Mouse (Mus musculus) kidney, postnatal 0 days (tissue): ENCODE results near the gene Hdgfl2. TPM values are rescaled to one million over a fixed set of nuclear protein-coding genes. Genes with fewer than 3 reads are reported as not detected.

Experiments
- ATAC-seq: fragments of 200-750 bp; cut with Nextera tagmentation; replicated peaks from 2 replicates; pipeline ENCODE4 v1.8.0; 2017; ENCODE audit warnings: low read depth, moderate number of reproducible peaks, moderate TSS enrichment, moderate library complexity; ENCODE audit not compliant: low FRiP score
- DNase-seq: peaks from one replicate; pipeline ENCODE4 v3.0.0-alpha.2; 2016; ENCODE audit warnings: low spot score
- H3K27ac ChIP-seq: fragments of 300-500 bp; sonication (generic); 2 replicates; pipeline ENCODE4 v1.5.1; 2014; ENCODE audit warnings: mild to moderate bottlenecking
- H3K27me3 ChIP-seq: fragments of 300-500 bp; sonication (generic); 2 replicates; pipeline ENCODE4 v1.6.1; 2014; ENCODE audit warnings: low read length, mixed read lengths; ENCODE audit not compliant: insufficient read depth
- H3K36me3 ChIP-seq: fragments of 300-500 bp; sonication (generic); 2 replicates; pipeline ENCODE4 v1.6.1; 2014; ENCODE audit warnings: low read length, mixed read lengths; ENCODE audit not compliant: insufficient read depth
- H3K4me1 ChIP-seq: fragments of 300-500 bp; sonication (generic); replicated peaks from 2 replicates; pipeline ENCODE4 v1.6.1; 2014; ENCODE audit warnings: antibody characterized with exemption, low read length, mixed read lengths; ENCODE audit not compliant: insufficient read depth
- H3K4me2 ChIP-seq: fragments of 300-500 bp; sonication (generic); 2 replicates; pipeline ENCODE4 v1.6.1; 2014; ENCODE audit warnings: mild to moderate bottlenecking, low read length, moderate library complexity, mixed read lengths
- H3K4me3 ChIP-seq: fragments of 300-500 bp; sonication (generic); replicated peaks from 2 replicates; pipeline ENCODE4 v1.5.1; 2014; ENCODE audit warnings: low read depth, low read length
- H3K9ac ChIP-seq: fragments of 300-500 bp; sonication (generic); 2 replicates; pipeline ENCODE4 v1.6.1; 2014; ENCODE audit warnings: low read depth, low read length
- H3K9me3 ChIP-seq: fragments of 300-500 bp; sonication (generic); replicated peaks from 2 replicates; pipeline ENCODE4 v1.6.1; 2016; ENCODE audit warnings: low read length, inconsistent platforms, mixed read lengths
- CTCF ChIP-seq: IDR thresholded peaks from 2 replicates; pipeline ENCODE4 v1.5.1; 2016; ENCODE audit warnings: antibody characterized with exemption, low read depth, mild to moderate bottlenecking, moderate library complexity
- WGBS: fragments of 180-500 bp; shearing (Covaris S2); extraction: QIAGEN DNeasy Blood & Tissue Kit; methylation state at CpG from one replicate; pipeline ENCODE4 v1.1.7; 2014; 5-methylcytosine and 5-hydroxymethylcytosine counted together
- polyA plus RNA-seq: library from polyadenylated mRNA; unstranded; fragments of >200 nt; fragmentation: Nextera tagmentation; extraction: Ambion mirVana; gene quantifications from 2 replicates; pipeline ENCODE4 v1.2.1, GENCODE M21; 2015

Hdgfl2 gene
- polyA plus RNA-seq, 1 experiment from 2014 or later, result 77.5 TPM

- Histone ChIP-seq H3K9ac (no peak within 1 kb of the TSS), H3K9me3 (no peaks in the 10 kb centered on the region), H3K27me3 (peaks cover 27% of the 10 kb centered on the region), H3K4me1 (peaks cover 23% of the 10 kb centered on the region), H3K4me2 (no peak within 1 kb of the TSS), H3K4me3 (no peak within 1 kb of the TSS), H3K36me3 (no peaks in the 10 kb centered on the region), H3K27ac (no peak within 1 kb of the TSS)
- 71% methylated on average over 2 of the region's 2 CpGs for WGBS
- DNase-seq (no peak), ATAC-seq (no peak)
- TF ChIP-seq CTCF, result no peak
Observed at GRCm38 (mm10) chr17:56121826-56122225, 42.4 kb downstream of the Hdgfl2 start, which contains the start of gene Lrg1. TSS of gene Lrg1 (minus strand) at chr17:56122001.

DNA sequence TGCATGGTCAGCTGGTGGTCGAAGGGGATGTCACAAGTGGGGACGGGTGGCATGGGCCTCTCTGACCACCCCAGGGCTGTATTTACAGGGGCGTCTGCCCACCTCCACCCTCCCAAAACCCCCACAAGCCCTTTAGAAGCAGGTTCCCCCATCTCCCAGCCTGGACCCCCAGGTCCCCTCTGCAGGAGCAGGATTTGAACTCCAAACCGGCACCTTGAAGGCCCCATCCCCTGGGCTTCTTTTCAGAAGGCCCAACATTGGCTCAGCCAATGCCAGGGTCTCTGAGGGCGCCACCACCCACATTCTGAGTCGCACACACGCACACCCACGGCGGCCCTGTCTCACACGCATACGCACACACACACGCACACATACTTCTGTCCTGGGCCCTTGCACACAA lies 43.7 kb downstream of the Hdgfl2 start:
- peaks cover 17% of the 10 kb centered on the region for H3K4me1 ChIP-seq
- H3K4me2 ChIP-seq, result no peak overlapping the region
- peaks cover 27% of the 10 kb centered on the region for H3K27me3 ChIP-seq
- H3K4me3 ChIP-seq, result no peak overlapping the region
- H3K27ac ChIP-seq, result no peak overlapping the region
- no peak for ATAC-seq
- H3K9ac ChIP-seq, result no peak overlapping the region
- DNase-seq, result no peak
- 95% methylated on average over 12 of the region's 12 CpGs for WGBS
- no peaks in the 10 kb centered on the region for H3K36me3 ChIP-seq
- no peaks in the 10 kb centered on the region for H3K9me3 ChIP-seq
- no peak for TF ChIP-seq CTCF

DNA sequence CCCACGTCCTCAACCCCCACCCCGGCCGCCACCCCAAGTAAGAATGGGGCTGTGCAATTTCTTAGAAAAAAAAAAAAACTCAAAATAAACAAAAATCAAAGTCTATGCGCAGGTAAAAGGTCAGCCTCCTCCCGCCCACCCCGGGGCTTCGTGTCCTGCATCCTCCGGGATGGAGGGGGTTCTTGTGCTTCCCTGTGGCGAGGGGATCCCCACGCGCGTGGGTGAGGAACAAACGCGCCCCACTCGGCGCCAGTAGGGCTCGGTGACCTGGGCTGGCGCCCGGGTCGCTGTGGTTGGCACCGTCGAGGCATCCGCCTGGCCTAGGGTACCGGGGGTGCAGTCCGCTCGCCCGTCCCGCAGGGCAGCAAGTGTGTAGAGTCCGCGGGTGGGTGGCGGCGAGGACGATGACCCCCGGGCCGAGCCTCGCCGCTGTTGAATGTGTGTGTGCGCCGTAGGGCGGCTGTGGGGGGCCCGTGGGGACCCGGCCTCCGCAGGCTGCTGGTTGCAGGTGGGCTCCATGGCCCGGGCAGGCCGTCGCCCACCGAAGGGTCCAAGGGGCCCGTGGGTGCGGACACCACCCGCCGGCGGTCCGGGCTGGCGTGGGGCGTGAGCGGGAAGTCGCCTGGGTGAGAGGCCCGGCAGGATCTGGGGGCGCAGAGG lies 44.4 kb downstream of the Hdgfl2 start:
- Histone ChIP-seq H3K9me3 (no peaks in the 10 kb centered on the region), H3K27me3 (peaks cover 26% of the 10 kb centered on the region), H3K9ac (peak overlapping the region; percentile 47), H3K4me2 (peak overlapping the region; percentile 80), H3K4me1 (peaks cover 17% of the 10 kb centered on the region), H3K27ac (no peak overlapping the region), H3K4me3 (peak overlapping the region; percentile 38), H3K36me3 (no peaks in the 10 kb centered on the region)
- WGBS, result 41% methylated on average over 59 of the region's 59 CpGs
- TF ChIP-seq CTCF, result no peak
- DNase-seq (no peak), ATAC-seq (0 out of 2 replicates have a peak, but pooled peaks have one; percentile 8)

DNA sequence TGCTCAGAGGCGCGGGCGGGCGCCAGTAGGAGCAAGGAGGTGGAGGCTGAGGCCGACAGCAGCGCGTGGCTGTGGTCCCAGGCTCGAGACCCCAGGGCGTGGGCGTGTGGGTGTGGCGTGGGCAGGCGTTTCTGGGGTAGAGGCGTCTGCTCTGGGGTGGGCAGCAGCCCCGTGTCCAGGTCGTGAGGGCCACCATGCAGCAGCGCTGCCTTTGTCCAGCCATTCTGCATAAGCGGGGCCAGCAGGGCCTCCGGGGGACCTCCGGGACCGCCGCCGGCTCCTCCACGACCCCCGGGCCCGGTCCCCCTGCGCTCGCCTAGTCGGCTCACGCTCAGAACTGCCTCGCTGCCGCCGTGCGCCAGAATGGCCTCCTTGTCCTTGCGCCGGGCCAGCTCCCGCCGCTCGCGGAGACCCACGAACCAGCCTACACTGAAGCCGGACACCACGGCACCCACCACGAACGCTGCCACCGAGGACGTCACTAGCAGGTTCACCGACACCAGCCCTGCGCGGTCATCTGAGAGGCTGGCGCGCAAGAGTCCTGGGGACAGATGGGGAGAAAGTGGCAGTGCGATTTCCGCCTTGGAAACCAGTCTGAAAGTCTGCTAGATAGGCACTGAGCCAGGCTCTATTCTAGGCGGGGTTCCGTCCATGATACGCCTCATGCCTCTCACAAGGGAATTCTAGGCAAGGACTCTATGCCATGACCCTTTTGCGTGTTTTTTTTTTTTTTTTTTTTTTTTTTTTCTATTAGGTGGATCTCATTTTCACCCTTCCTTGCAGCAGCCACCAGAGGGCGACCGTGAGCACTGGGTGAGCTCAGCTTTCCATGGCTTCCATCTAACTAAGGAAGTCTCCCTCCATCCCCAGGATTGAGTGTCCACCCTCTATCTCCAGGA lies 45.2 kb downstream of the Hdgfl2 start:
- WGBS, result 19% methylated on average over 54 of the region's 59 CpGs
- H3K4me2 ChIP-seq, result peak overlapping the region; percentile 80
- peak overlapping the region; percentile 38 for H3K4me3 ChIP-seq
- no peaks in the 10 kb centered on the region for H3K36me3 ChIP-seq
- DNase-seq (peak; percentile 51), ATAC-seq (0 out of 2 replicates have a peak, but pooled peaks have one; percentile 0)
- no peaks in the 10 kb centered on the region for H3K9me3 ChIP-seq
- peak overlapping the region; percentile 47 for H3K9ac ChIP-seq
- H3K4me1 ChIP-seq, result peaks cover 15% of the 10 kb centered on the region
- H3K27ac ChIP-seq, result no peak overlapping the region
- peaks cover 24% of the 10 kb centered on the region for H3K27me3 ChIP-seq
- TF ChIP-seq CTCF, result peak; percentile 77

DNA sequence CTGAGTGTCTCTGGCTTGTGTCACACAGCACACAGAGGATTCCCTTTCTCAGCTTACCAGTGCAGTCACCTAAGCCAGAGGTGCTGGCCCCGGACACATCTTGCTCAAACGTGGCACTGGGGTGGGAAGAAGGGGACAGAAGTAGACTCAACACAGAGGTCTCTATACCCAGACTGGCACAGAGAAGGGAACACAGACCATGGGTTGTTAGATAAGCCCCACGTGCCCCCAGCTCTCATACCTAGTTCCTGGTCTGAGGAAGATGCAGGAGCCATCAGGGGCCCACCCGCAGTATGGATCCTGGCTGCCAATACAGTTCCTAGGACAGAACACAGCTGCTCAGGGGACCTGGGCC lies 45.8 kb downstream of the Hdgfl2 start:
- Histone ChIP-seq H3K4me1 (peaks cover 9% of the 10 kb centered on the region; the same call in 1 of the 2 replicates), H3K9ac (no peak overlapping the region), H3K4me3 (no peak overlapping the region), H3K36me3 (no peaks in the 10 kb centered on the region), H3K9me3 (no peaks in the 10 kb centered on the region), H3K27ac (no peak overlapping the region), H3K4me2 (no peak overlapping the region), H3K27me3 (peaks cover 20% of the 10 kb centered on the region)
- TF ChIP-seq CTCF, result no peak
- WGBS, result 86% methylated on average over 4 of the region's 4 CpGs
- DNase-seq (no peak), ATAC-seq (no peak)

GRCm38 (mm10) chr17:56126175-56126574 lies 46.7 kb downstream of the Hdgfl2 start:
- no peak for TF ChIP-seq CTCF
- ATAC-seq, result no peak
- Histone ChIP-seq H3K9me3 (no peaks in the 10 kb centered on the region), H3K4me3 (no peak overlapping the region), H3K4me1 (0 out of 2 replicates have a peak, but pooled peaks cover 5% of the 10 kb centered on the region), H3K4me2 (no peak overlapping the region), H3K9ac (no peak overlapping the region), H3K27ac (no peak overlapping the region), H3K36me3 (no peaks in the 10 kb centered on the region), H3K27me3 (peaks cover 15% of the 10 kb centered on the region)
- WGBS, result 78% methylated on average over 11 of the region's 11 CpGs
- no peak for DNase-seq
